Mouse (Mus musculus): ENCODE measurements around the gene Gm10310. TPM values are rescaled to one million over a fixed set of nuclear protein-coding genes. Genes with fewer than 3 reads are reported as not detected.
A peak's percentile ranks its signal among the peaks of the same experiment; 100 is the strongest.
"Not testable (repeated sequence)": the region's sequence is repeated elsewhere in the genome, so short reads cannot be mapped to it uniquely, and the experiment has no call there.

The Gm10310 gene
- not detected in 2 replicates for polyA plus RNA-seq (2014; fragmentation: Nextera tagmentation; extraction: Ambion mirVana)

DNA sequence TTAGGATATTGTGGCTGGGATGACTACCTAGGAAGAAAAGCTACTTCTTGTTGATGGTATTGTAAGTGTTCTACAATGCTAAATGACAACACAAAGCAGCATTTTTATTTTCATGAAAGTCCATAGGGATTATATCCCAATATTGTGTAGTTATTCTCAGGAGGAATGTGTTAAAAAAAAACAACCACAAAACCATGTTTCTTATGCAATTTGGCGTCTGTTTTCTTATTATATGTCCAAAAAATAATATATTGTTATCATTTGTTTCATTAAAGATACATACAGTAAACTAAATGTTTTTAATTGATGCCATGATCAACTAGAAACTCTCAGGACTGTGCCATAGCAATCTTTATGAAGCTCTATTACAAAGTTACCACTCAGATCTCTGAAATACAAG lies at the start of gene Gm10310:
Gm10310 (minus strand) TSS at position 101 of the 400 bp plus-strand sequence.
- H3K4me1 ChIP-seq (ENCODE audit: control insufficient read depth, insufficient read depth, low read length); H3K36me3 ChIP-seq (ENCODE audit: control insufficient read depth, insufficient read depth, low read length); H3K9me3 ChIP-seq (ENCODE audit: control insufficient read depth, low read length); DNase-seq (ENCODE audit: low spot score, missing footprints); H3K4me2 ChIP-seq; ATAC-seq (ENCODE audit: low FRiP score); H3K27ac ChIP-seq (ENCODE audit: low read depth, low read length); H3K4me3 ChIP-seq (ENCODE audit: low read depth, low read length); H3K27me3 ChIP-seq (ENCODE audit: control insufficient read depth, insufficient read depth, low read length); H3K9ac ChIP-seq (ENCODE audit: low read length): not testable (repeated sequence)
- no CpG with 5 or more reads among the region's 1 CpGs for WGBS

DNA sequence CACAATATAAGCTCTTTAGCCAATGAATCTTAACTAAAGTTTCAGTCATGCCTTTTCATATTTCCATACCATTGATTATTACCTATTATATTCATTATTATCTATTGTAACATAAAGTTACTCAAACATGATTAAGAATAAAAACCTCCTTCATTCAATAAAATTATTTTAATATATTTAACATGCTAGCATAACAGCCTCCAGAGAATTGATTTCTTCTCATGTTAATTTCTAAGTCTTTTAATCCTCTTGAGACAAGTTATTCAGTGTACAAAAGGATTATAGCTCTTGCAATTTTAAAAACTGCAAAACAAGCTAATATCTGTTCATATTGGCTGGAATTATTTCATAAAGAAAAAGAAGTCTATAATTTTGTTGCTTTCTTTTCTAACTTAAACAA lies 45.2 kb upstream of the Gm10310 start, which contains the start of gene Olfr821:
Olfr821 (plus strand) TSS at position 301 of the 400 bp plus-strand sequence.
- DNase-seq (ENCODE audit: low spot score, missing footprints) (no peak), ATAC-seq (ENCODE audit: low FRiP score) (no peak)
- H3K4me3 ChIP-seq (ENCODE audit: low read depth, low read length): no peak within 1 kb of the TSS

DNA sequence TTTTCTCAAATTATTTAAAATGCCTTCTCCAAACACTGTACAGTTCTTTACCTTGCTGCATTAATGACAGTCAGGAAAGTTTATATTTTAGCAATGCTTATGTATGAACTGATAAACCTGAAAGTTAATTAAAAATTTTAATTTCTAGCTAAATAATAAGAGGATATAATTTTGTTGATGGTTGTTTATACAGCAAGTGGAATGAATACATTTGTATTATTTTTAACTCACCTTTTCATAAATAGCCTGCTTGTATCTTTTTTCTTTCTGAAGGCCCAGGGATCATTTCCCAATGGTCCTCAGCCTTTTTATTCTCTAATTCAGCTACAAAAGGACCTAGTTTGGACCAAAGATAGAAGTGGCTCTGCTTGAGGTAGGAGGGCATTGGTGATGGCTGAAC lies 27.5 kb upstream of the Gm10310 start, which contains the start of gene Olfr820:
Olfr820 (plus strand) TSS at position 301 of the 400 bp plus-strand sequence.
- H3K36me3 ChIP-seq (ENCODE audit: control insufficient read depth, insufficient read depth, low read length): no peaks in the 10 kb centered on the region
- ATAC-seq (ENCODE audit: low FRiP score) (no peak), DNase-seq (ENCODE audit: low spot score, missing footprints) (no peak)
- no peak within 1 kb of the TSS for H3K4me3 ChIP-seq (ENCODE audit: low read depth, low read length)
- H3K9ac ChIP-seq (ENCODE audit: low read length): no peak within 1 kb of the TSS
- H3K4me2 ChIP-seq: no peak within 1 kb of the TSS
- H3K9me3 ChIP-seq (ENCODE audit: control insufficient read depth, low read length): no peaks in the 10 kb centered on the region
- H3K27ac ChIP-seq (ENCODE audit: low read depth, low read length): no peak within 1 kb of the TSS
- no peaks in the 10 kb centered on the region for H3K27me3 ChIP-seq (ENCODE audit: control insufficient read depth, insufficient read depth, low read length)
- no peaks in the 10 kb centered on the region for H3K4me1 ChIP-seq (ENCODE audit: control insufficient read depth, insufficient read depth, low read length)

More for the DNA sequence above, 45.2 kb upstream of the Gm10310 start, which contains the start of gene Olfr821:
- Histone ChIP-seq H3K9ac (ENCODE audit: low read length) (no peak within 1 kb of the TSS), H3K4me2 (no peak within 1 kb of the TSS), H3K36me3 (ENCODE audit: control insufficient read depth, insufficient read depth, low read length) (no peaks in the 10 kb centered on the region), H3K27me3 (ENCODE audit: control insufficient read depth, insufficient read depth, low read length) (no peaks in the 10 kb centered on the region), H3K9me3 (ENCODE audit: control insufficient read depth, low read length) (no peaks in the 10 kb centered on the region), H3K4me1 (ENCODE audit: control insufficient read depth, insufficient read depth, low read length) (no peaks in the 10 kb centered on the region), H3K27ac (ENCODE audit: low read depth, low read length) (no peak within 1 kb of the TSS)

DNA sequence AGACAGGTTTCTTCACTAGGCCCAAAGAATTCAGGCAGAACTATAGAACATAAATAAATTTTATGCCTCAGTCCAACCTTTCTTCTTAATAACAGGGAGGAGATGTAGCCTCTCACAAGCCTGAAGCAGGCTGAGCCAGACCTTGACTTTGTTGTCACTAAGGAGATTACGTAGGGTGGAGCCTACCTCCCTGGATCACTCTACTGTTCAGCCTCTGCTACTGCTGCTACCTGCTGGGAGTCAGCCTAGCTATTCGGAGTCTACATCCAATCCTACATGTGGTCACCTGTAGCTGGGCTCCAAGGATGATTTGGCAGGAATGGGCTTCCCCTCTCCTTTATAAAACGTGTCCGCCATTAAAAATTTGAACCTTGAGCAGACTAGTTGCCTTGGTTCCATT lies 20.5 kb upstream of the Gm10310 start:
- not testable (repeated sequence) for H3K27me3 ChIP-seq (ENCODE audit: control insufficient read depth, insufficient read depth, low read length); H3K27ac ChIP-seq (ENCODE audit: low read depth, low read length); H3K36me3 ChIP-seq (ENCODE audit: control insufficient read depth, insufficient read depth, low read length); H3K4me3 ChIP-seq (ENCODE audit: low read depth, low read length); H3K4me2 ChIP-seq; H3K4me1 ChIP-seq (ENCODE audit: control insufficient read depth, insufficient read depth, low read length); H3K9me3 ChIP-seq (ENCODE audit: control insufficient read depth, low read length); H3K9ac ChIP-seq (ENCODE audit: low read length); ATAC-seq (ENCODE audit: low FRiP score); DNase-seq (ENCODE audit: low spot score, missing footprints)
- 86% methylated on average over 4 of the region's 4 CpGs for WGBS

DNA sequence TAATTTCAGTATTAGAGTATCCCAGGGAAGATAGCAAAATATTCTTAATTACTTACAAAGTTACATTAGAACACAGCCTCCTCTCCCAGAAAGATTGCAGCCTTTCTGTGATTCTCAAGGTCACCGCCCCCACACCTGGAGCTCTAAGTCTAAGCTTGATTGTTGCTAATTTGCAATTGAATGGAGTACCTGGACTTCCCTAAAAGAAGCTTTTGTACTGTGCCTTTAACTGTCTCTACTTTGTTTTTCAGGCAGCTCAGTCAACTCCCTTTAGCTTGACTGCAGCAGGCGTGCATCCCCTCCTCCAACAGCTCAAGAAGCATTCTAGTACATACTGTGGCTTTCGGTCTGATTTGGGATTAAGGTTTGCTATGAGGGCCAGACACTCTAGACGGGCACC lies 19.2 kb upstream of the Gm10310 start:
- H3K9me3 ChIP-seq (ENCODE audit: control insufficient read depth, low read length); H3K27me3 ChIP-seq (ENCODE audit: control insufficient read depth, insufficient read depth, low read length); H3K4me1 ChIP-seq (ENCODE audit: control insufficient read depth, insufficient read depth, low read length); H3K36me3 ChIP-seq (ENCODE audit: control insufficient read depth, insufficient read depth, low read length); H3K4me2 ChIP-seq; ATAC-seq (ENCODE audit: low FRiP score); H3K9ac ChIP-seq (ENCODE audit: low read length); H3K27ac ChIP-seq (ENCODE audit: low read depth, low read length); DNase-seq (ENCODE audit: low spot score, missing footprints); H3K4me3 ChIP-seq (ENCODE audit: low read depth, low read length): not testable (repeated sequence)
- WGBS: 89% methylated on average over 4 of the region's 4 CpGs

DNA sequence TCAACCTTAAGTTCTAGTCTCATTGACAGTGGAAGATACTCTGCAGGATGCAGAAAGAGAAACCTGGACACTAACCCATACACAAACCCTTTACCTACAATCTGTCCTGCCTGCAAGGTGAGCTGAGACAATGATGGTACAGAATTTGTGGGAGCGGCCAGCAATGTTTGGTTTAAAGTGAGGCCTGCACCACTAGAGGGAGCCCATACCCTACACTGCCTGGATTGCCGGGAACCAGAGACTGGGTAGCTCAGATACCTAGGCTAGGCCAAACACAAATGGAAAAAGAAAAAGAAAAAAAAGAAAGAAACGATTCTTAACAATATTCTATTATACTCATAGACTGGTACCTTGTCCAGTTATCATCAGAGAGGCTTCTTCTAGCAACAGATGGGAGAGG lies 3.0 kb downstream of the Gm10310 start:
- H3K4me1 ChIP-seq (ENCODE audit: control insufficient read depth, insufficient read depth, low read length); H3K9ac ChIP-seq (ENCODE audit: low read length); DNase-seq (ENCODE audit: low spot score, missing footprints); H3K4me2 ChIP-seq; H3K27ac ChIP-seq (ENCODE audit: low read depth, low read length); H3K4me3 ChIP-seq (ENCODE audit: low read depth, low read length); H3K9me3 ChIP-seq (ENCODE audit: control insufficient read depth, low read length); H3K36me3 ChIP-seq (ENCODE audit: control insufficient read depth, insufficient read depth, low read length); H3K27me3 ChIP-seq (ENCODE audit: control insufficient read depth, insufficient read depth, low read length): not testable (repeated sequence)
- no CpG with 5 or more reads among the region's 3 CpGs for WGBS
- ATAC-seq (ENCODE audit: low FRiP score): peak; percentile 85

DNA sequence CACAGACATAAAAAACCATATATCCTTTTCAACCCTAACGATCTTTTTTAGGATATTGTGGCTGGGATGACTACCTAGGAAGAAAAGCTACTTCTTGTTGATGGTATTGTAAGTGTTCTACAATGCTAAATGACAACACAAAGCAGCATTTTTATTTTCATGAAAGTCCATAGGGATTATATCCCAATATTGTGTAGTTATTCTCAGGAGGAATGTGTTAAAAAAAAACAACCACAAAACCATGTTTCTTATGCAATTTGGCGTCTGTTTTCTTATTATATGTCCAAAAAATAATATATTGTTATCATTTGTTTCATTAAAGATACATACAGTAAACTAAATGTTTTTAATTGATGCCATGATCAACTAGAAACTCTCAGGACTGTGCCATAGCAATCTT lies 8.8 kb downstream of the Gm10310 start, which contains the start of gene Olfr247:
Olfr247 (minus strand) TSS at position 101 of the 400 bp plus-strand sequence.
- H3K27ac ChIP-seq (ENCODE audit: low read depth, low read length); H3K36me3 ChIP-seq (ENCODE audit: control insufficient read depth, insufficient read depth, low read length); DNase-seq (ENCODE audit: low spot score, missing footprints); H3K4me1 ChIP-seq (ENCODE audit: control insufficient read depth, insufficient read depth, low read length); H3K4me2 ChIP-seq; H3K4me3 ChIP-seq (ENCODE audit: low read depth, low read length); H3K9ac ChIP-seq (ENCODE audit: low read length); H3K9me3 ChIP-seq (ENCODE audit: control insufficient read depth, low read length); ATAC-seq (ENCODE audit: low FRiP score); H3K27me3 ChIP-seq (ENCODE audit: control insufficient read depth, insufficient read depth, low read length): not testable (repeated sequence)
- no CpG with 5 or more reads among the region's 2 CpGs for WGBS

DNA sequence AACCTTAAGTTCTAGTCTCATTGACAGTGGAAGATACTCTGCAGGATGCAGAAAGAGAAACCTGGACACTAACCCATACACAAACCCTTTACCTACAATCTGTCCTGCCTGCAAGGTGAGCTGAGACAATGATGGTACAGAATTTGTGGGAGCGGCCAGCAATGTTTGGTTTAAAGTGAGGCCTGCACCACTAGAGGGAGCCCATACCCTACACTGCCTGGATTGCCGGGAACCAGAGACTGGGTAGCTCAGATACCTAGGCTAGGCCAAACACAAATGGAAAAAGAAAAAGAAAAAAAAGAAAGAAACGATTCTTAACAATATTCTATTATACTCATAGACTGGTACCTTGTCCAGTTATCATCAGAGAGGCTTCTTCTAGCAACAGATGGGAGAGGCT lies 11.9 kb downstream of the Gm10310 start:
- H3K4me3 ChIP-seq (ENCODE audit: low read depth, low read length); H3K36me3 ChIP-seq (ENCODE audit: control insufficient read depth, insufficient read depth, low read length); DNase-seq (ENCODE audit: low spot score, missing footprints); H3K4me2 ChIP-seq; H3K9me3 ChIP-seq (ENCODE audit: control insufficient read depth, low read length); H3K4me1 ChIP-seq (ENCODE audit: control insufficient read depth, insufficient read depth, low read length); H3K9ac ChIP-seq (ENCODE audit: low read length); H3K27me3 ChIP-seq (ENCODE audit: control insufficient read depth, insufficient read depth, low read length); H3K27ac ChIP-seq (ENCODE audit: low read depth, low read length): not testable (repeated sequence)
- WGBS: no CpG with 5 or more reads among the region's 3 CpGs
- 0 out of 2 replicates have a peak, but pooled peaks have one; percentile 59 for ATAC-seq (ENCODE audit: low FRiP score)

DNA sequence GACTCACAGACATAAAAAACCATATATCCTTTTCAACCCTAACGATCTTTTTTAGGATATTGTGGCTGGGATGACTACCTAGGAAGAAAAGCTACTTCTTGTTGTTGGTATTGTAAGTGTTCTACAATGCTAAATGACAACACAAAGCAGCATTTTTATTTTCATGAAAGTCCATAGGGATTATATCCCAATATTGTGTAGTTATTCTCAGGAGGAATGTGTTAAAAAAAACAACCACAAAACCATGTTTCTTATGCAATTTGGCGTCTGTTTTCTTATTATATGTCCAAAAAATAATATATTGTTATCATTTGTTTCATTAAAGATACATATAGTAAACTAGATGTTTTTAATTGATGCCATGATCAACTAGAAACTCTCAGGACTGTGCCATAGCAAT lies 17.7 kb downstream of the Gm10310 start, which contains the start of gene Olfr819:
Olfr819 (minus strand) TSS at position 101 of the 400 bp plus-strand sequence.
- not testable (repeated sequence) for H3K4me1 ChIP-seq (ENCODE audit: control insufficient read depth, insufficient read depth, low read length); H3K36me3 ChIP-seq (ENCODE audit: control insufficient read depth, insufficient read depth, low read length); H3K9me3 ChIP-seq (ENCODE audit: control insufficient read depth, low read length); H3K27me3 ChIP-seq (ENCODE audit: control insufficient read depth, insufficient read depth, low read length); H3K4me3 ChIP-seq (ENCODE audit: low read depth, low read length); H3K9ac ChIP-seq (ENCODE audit: low read length); DNase-seq (ENCODE audit: low spot score, missing footprints); H3K4me2 ChIP-seq; H3K27ac ChIP-seq (ENCODE audit: low read depth, low read length); ATAC-seq (ENCODE audit: low FRiP score)
- WGBS: 90% methylated on average over 2 of the region's 2 CpGs

Measured in midbrain, embryonic 11.5 days (tissue).